Mouse (Mus musculus) embryonic facial prominence, embryonic 12.5 days (tissue): Measurements from ENCODE around the gene Cdnf. TPM values are rescaled to one million over a fixed set of nuclear protein-coding genes. Genes with fewer than 3 reads are reported as not detected.

Experiments used
- ATAC-seq: fragments of 200-750 bp; cut with Nextera tagmentation; 2 replicates; pipeline ENCODE4 v1.8.0; 2017; ENCODE audit not compliant: insufficient number of reproducible peaks, insufficient read depth, low FRiP score, low TSS enrichment
- H3K27ac ChIP-seq: fragments of 300-500 bp; sonication (generic); 2 replicates; pipeline ENCODE4 v1.5.1; 2016; ENCODE audit warnings: mild to moderate bottlenecking
- H3K27me3 ChIP-seq: fragments of 300-500 bp; sonication (generic); 2 replicates; pipeline ENCODE4 v1.6.1; 2016; ENCODE audit warnings: mild to moderate bottlenecking, moderate library complexity
- H3K36me3 ChIP-seq: fragments of 300-500 bp; sonication (generic); 2 replicates; pipeline ENCODE4 v1.6.1; 2016; ENCODE audit warnings: mild to moderate bottlenecking
- H3K4me1 ChIP-seq: fragments of 300-500 bp; sonication (generic); 2 replicates; pipeline ENCODE4 v1.6.1; 2016
- H3K4me2 ChIP-seq: fragments of 300-500 bp; sonication (generic); replicated peaks from 2 replicates; pipeline ENCODE4 v1.6.1; 2016; ENCODE audit warnings: mild to moderate bottlenecking, moderate library complexity
- H3K4me3 ChIP-seq: fragments of 300-500 bp; sonication (generic); 2 replicates; pipeline ENCODE4 v1.5.1; 2016; ENCODE audit warnings: mild to moderate bottlenecking
- H3K9ac ChIP-seq: fragments of 300-500 bp; sonication (generic); 2 replicates; pipeline ENCODE4 v1.6.1; 2016; ENCODE audit warnings: mild to moderate bottlenecking, moderate library complexity
- H3K9me3 ChIP-seq: fragments of 300-500 bp; sonication (generic); 2 replicates; pipeline ENCODE4 v1.6.1; 2016; ENCODE audit warnings: mild to moderate bottlenecking, moderate library complexity
- WGBS: fragments of 180-500 bp; shearing (Covaris S2); methylation state at CpG from one replicate; pipeline ENCODE4 v1.1.7; 2016; 5-methylcytosine and 5-hydroxymethylcytosine counted together
- polyA plus RNA-seq: library from polyadenylated mRNA; unstranded; fragments of >200 nt; fragmentation: Nextera tagmentation; extraction: Ambion mirVana; gene quantifications from 2 replicates; pipeline ENCODE4 v1.2.1, GENCODE M21; 2016

Cdnf gene
- 0.05 and 0.11 TPM in 2 replicates for polyA plus RNA-seq

GRCm38 (mm10) chr2:3512552-3513454 is at the start of gene Cdnf, which contains the start of the genes Gm45902 and Hspa14:
Gene Cdnf, plus strand, starts transcription at chr2:3513030.
Gene Gm45902, minus strand, starts transcription at chr2:3512790.
Gene Hspa14, minus strand, starts transcription at chr2:3512814.
- no peaks in the 10 kb centered on the region for H3K27me3 ChIP-seq
- H3K27ac ChIP-seq: peak within 1 kb of the TSS; percentile 80; the same call in 1 of the 2 replicates
- no peaks in the 10 kb centered on the region for H3K9me3 ChIP-seq
- H3K9ac ChIP-seq: peak within 1 kb of the TSS; percentile 86
- peaks cover 9% of the 10 kb centered on the region for H3K4me1 ChIP-seq
- under 1% methylated on average over 60 of the region's 60 CpGs for WGBS
- H3K4me2 ChIP-seq: peak within 1 kb of the TSS; percentile 77
- H3K4me3 ChIP-seq: peak within 1 kb of the TSS; percentile 77
- peak; percentile 100 for ATAC-seq
- peaks cover 16% of the 10 kb centered on the region for H3K36me3 ChIP-seq

- Histone ChIP-seq H3K4me3 (peak overlapping the region; percentile 90), H3K4me2 (peak overlapping the region; percentile 68), H3K27me3 (no peaks in the 10 kb centered on the region), H3K9ac (peak overlapping the region; percentile 82), H3K27ac (peak overlapping the region; percentile 95), H3K4me1 (peaks cover 10% of the 10 kb centered on the region), H3K36me3 (peaks cover 4% of the 10 kb centered on the region; the same call in 1 of the 2 replicates), H3K9me3 (no peaks in the 10 kb centered on the region)
- 1% methylated on average over 12 of the region's 12 CpGs for WGBS
- ATAC-seq: no peak
Observed at GRCm38 (mm10) chr2:3473891-3474290, 38.9 kb upstream of the Cdnf start.

DNA sequence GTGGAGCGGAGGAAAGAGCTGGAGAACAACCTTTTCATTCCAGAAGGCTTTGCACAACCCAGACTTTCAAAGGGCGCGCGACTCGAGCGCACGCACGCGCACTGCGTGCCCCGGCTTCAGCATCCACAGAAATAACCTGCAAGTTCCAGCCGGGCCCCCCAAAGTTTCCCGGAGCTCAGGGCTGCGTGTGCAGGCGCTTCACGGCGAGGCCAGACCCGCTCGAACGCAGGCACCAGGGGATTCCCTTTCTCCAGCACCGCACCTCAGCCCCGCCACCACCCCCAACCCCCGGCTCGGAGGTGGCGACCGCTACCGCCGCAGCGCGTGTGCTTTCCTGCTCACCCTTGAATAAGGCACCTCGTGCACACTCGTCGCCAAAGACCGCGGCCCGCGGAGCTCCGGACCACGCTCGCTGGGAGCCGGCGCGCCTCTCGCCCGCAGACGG is 38.4 kb upstream of the Cdnf start:
- Histone ChIP-seq H3K27ac (peak overlapping the region; percentile 95), H3K4me1 (peaks cover 10% of the 10 kb centered on the region), H3K9me3 (no peaks in the 10 kb centered on the region), H3K36me3 (peaks cover 4% of the 10 kb centered on the region; the same call in 1 of the 2 replicates), H3K9ac (peak overlapping the region; percentile 82), H3K4me3 (peak overlapping the region; percentile 90), H3K27me3 (no peaks in the 10 kb centered on the region), H3K4me2 (peak overlapping the region; percentile 68)
- WGBS: under 1% methylated on average over 46 of the region's 46 CpGs
- ATAC-seq: peak; percentile 73

DNA sequence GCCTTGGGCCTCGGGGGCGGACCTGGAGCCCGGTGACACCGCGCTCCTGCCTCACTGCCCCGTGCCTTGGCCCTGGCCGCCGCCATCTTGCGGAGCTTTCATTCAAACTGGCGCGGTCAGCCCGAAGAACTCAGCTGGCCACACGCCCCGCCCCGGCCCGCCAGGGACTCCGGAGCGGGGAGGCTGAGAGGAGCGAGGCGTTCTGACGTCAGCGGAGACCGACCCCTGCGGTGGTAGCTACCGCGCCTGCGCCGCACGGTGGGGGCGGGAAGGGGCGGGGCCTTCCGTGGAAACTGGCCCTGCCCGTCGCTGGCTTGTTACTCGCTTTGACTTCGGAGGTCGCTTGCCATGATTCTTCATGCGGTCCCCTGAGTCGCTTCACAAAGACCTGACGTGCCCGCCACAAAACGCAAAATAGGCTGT is 38.0 kb upstream of the Cdnf start, which contains the start of gene Suv39h2:
Gene Suv39h2, minus strand, starts transcription at position 171 of the 423 bp plus-strand sequence.
- peak; percentile 98 for ATAC-seq
- 1% methylated on average over 41 of the region's 42 CpGs for WGBS

GRCm38 (mm10) chr2:3475746-3476251 is 37.0 kb upstream of the Cdnf start:
- peaks cover 10% of the 10 kb centered on the region for H3K4me1 ChIP-seq
- H3K4me2 ChIP-seq: peak overlapping the region; percentile 68
- H3K27ac ChIP-seq: no peak overlapping the region
- no peak overlapping the region for H3K9ac ChIP-seq
- no peaks in the 10 kb centered on the region for H3K27me3 ChIP-seq
- H3K9me3 ChIP-seq: no peaks in the 10 kb centered on the region
- WGBS: 67% methylated on average over 3 of the region's 3 CpGs
- 0 out of 2 replicates have a peak overlapping the region, but pooled peaks have one; percentile 90 for H3K4me3 ChIP-seq
- ATAC-seq: no peak
- H3K36me3 ChIP-seq: peaks cover 4% of the 10 kb centered on the region; the same call in 1 of the 2 replicates

More for the DNA sequence above, 38.0 kb upstream of the Cdnf start, which contains the start of gene Suv39h2:
- no peaks in the 10 kb centered on the region for H3K27me3 ChIP-seq
- H3K4me3 ChIP-seq: peak within 1 kb of the TSS; percentile 90
- H3K36me3 ChIP-seq: peaks cover 4% of the 10 kb centered on the region; the same call in 1 of the 2 replicates
- H3K9ac ChIP-seq: peak within 1 kb of the TSS; percentile 82
- H3K9me3 ChIP-seq: no peaks in the 10 kb centered on the region
- H3K27ac ChIP-seq: peak within 1 kb of the TSS; percentile 95
- peak within 1 kb of the TSS; percentile 68 for H3K4me2 ChIP-seq
- H3K4me1 ChIP-seq: peaks cover 10% of the 10 kb centered on the region

- no peak overlapping the region for H3K4me2 ChIP-seq
Observed at GRCm38 (mm10) chr2:3480239-3480638, 32.6 kb upstream of the Cdnf start.

GRCm38 (mm10) chr2:3489816-3490215 is 23.0 kb upstream of the Cdnf start:
- H3K27ac ChIP-seq: no peak overlapping the region
- peaks cover 54% of the 10 kb centered on the region for H3K36me3 ChIP-seq
- H3K27me3 ChIP-seq: no peaks in the 10 kb centered on the region
- 81% methylated on average over 3 of the region's 3 CpGs for WGBS
- no peak for ATAC-seq
- no peak overlapping the region for H3K9ac ChIP-seq
- H3K4me3 ChIP-seq: no peak overlapping the region
- H3K9me3 ChIP-seq: no peaks in the 10 kb centered on the region
- H3K4me1 ChIP-seq: no peaks in the 10 kb centered on the region
- H3K4me2 ChIP-seq: no peak overlapping the region

More at GRCm38 (mm10) chr2:3480239-3480638, 32.6 kb upstream of the Cdnf start:
- H3K4me1 ChIP-seq: 0 out of 2 replicates have a peak, but pooled peaks cover 2% of the 10 kb centered on the region
- no peaks in the 10 kb centered on the region for H3K36me3 ChIP-seq
- no peak for ATAC-seq
- H3K27ac ChIP-seq: no peak overlapping the region
- no peaks in the 10 kb centered on the region for H3K27me3 ChIP-seq
- H3K9me3 ChIP-seq: no peaks in the 10 kb centered on the region
- WGBS: 79% methylated on average over 3 of the region's 3 CpGs
- H3K9ac ChIP-seq: no peak overlapping the region
- H3K4me3 ChIP-seq: no peak overlapping the region

GRCm38 (mm10) chr2:3493833-3494409 is 18.9 kb upstream of the Cdnf start:
- Histone ChIP-seq H3K9ac (no peak overlapping the region), H3K4me2 (no peak overlapping the region), H3K36me3 (peaks cover 83% of the 10 kb centered on the region), H3K4me1 (no peaks in the 10 kb centered on the region), H3K9me3 (no peaks in the 10 kb centered on the region), H3K27me3 (no peaks in the 10 kb centered on the region), H3K27ac (no peak overlapping the region), H3K4me3 (no peak overlapping the region)
- WGBS: 93% methylated on average over 3 of the region's 3 CpGs
- no peak for ATAC-seq

DNA sequence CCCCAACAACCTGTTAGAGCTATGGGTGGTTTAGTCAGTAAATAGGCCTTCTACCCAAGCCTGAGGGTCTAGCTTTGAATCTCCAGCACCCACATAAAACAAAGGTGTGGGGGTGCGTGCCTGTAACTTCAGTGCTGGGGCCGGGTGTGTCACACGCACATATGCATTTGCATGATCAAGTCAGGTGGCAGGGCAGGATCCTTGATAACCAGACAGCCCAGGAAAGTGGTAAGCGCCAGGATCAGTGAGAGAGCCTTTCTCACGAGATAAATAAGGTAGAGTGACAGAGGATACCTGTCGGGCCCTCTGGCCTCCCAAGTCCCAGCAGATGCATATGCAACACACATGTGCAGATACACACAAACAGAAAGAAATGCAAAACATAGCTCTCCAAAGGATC is 13.3 kb upstream of the Cdnf start:
- no peaks in the 10 kb centered on the region for H3K27me3 ChIP-seq
- WGBS: 89% methylated on average over 6 of the region's 6 CpGs
- no peak for ATAC-seq
- H3K9ac ChIP-seq: no peak overlapping the region
- no peaks in the 10 kb centered on the region for H3K9me3 ChIP-seq
- H3K4me3 ChIP-seq: no peak overlapping the region
- no peaks in the 10 kb centered on the region for H3K4me1 ChIP-seq
- no peak overlapping the region for H3K4me2 ChIP-seq
- H3K36me3 ChIP-seq: peaks cover 60% of the 10 kb centered on the region
- H3K27ac ChIP-seq: no peak overlapping the region

GRCm38 (mm10) chr2:3500886-3501285 is 11.9 kb upstream of the Cdnf start:
- H3K4me1 ChIP-seq: no peaks in the 10 kb centered on the region
- no peak for ATAC-seq
- no peak overlapping the region for H3K4me3 ChIP-seq
- no peak overlapping the region for H3K4me2 ChIP-seq
- H3K27ac ChIP-seq: no peak overlapping the region
- no peaks in the 10 kb centered on the region for H3K27me3 ChIP-seq
- H3K9ac ChIP-seq: no peak overlapping the region
- peaks cover 53% of the 10 kb centered on the region for H3K36me3 ChIP-seq
- no peaks in the 10 kb centered on the region for H3K9me3 ChIP-seq
- 96% methylated on average over 5 of the region's 5 CpGs for WGBS

DNA sequence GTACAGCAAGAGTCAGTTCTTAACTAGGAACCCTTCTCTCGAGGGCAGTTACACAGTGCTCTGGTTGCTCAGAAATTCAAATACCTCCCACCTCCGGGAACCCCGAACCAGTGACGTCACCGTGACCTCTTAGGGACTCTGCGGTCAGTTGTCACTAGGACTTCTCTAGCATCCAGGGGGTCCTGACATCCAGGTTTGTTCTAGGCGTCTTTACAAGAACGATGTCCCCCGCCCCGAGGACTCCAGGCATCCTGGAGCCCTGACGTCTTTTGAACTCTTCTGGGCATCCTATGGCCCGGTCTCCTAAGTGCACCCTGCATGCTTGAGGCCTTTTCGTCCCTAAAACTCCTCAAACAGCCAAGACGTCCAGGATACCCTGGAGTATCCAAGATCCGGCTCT is 754 bp upstream of the Cdnf start:
- Histone ChIP-seq H3K27ac (peak overlapping the region; percentile 80; the same call in 1 of the 2 replicates), H3K36me3 (peaks cover 20% of the 10 kb centered on the region), H3K9me3 (no peaks in the 10 kb centered on the region), H3K4me3 (peak overlapping the region; percentile 77), H3K4me1 (peaks cover 9% of the 10 kb centered on the region), H3K4me2 (peak overlapping the region; percentile 77), H3K27me3 (no peaks in the 10 kb centered on the region), H3K9ac (peak overlapping the region; percentile 86)
- ATAC-seq: no peak
- under 1% methylated on average over 15 of the region's 15 CpGs for WGBS
